Mouse (Mus musculus): ENCODE measurements at regions not wholly inside any gene's neighbourhood (a gene's known extent, or its start where the extent isn't known, plus 50 kb on each side); places are given as distances from the start of the nearest gene placed in this dataset.

DNA sequence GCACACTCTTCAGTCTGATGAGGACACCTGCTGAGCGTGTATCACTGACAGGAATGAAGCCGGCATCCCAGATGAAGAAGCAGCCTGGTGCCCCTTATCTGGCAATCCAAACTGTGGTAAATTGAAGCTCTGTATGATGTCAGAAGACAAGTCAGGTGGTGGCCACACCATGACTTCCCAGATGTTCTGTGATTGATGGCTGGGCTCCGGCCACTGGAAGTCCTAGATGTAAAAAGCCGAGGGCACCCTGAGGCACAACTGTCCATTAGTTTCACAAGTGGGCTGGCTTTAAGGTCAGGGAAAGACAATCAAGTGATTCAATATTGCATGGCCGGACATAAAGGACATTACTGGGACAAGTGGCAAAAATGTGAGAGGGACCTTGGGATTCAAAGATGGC is 74.4 kb upstream of the Errfi1 start:
- TF ChIP-seq CTCF (conservative IDR thresholded peaks at IDR 0.05; ENCODE audit: low read length) = no peak
- TF ChIP-seq NANOG (IDR thresholded peaks at IDR 0.05; ENCODE audit: borderline replicate concordance, low read length) = no peak
- no peak for TF ChIP-seq POU5F1 (IDR thresholded peaks at IDR 0.05; ENCODE audit: borderline replicate concordance, low read length)

Measured in E14TG2a.4 (cell line).